Mouse (Mus musculus) NIH3T3 (cell line): Measurements from ENCODE around the gene Gal3st2.
"Not testable (repeated sequence)": the region's sequence is repeated elsewhere in the genome, so short reads cannot be mapped to it uniquely, and the experiment has no call there.

Experiments used
- DNase-seq: peaks from one replicate; pipeline ENCODE4 v3.0.0-alpha.2; 2012; ENCODE audit warnings: low read depth

Gal3st2 gene

GRCm38 (mm10) chr1:93871594-93872105 is 10.5 kb downstream of the Gal3st2 start:
- DNase-seq = not testable (repeated sequence)

DNA sequence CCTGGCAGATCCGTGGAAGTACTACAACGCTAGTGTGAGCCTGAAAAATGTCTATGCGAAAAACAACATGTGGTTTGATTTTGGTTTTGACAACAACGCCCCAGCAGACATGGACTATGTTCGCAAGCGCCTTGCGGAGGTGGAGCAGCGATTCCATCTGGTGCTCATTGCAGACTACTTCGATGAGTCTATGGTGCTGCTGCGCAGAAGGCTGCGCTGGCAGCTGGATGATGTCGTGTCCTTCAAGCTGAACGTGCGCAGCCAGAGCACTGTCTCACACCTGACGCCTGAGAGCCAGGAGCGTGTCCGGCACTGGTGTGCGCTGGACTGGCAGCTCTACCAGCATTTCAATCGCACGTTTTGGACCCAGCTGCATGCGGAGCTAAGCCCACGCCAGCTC is 13.3 kb downstream of the Gal3st2 start:
- DNase-seq = not testable (repeated sequence)

- DNase-seq = not testable (repeated sequence)
Observed at GRCm38 (mm10) chr1:93881778-93882177, 20.7 kb downstream of the Gal3st2 start.

DNA sequence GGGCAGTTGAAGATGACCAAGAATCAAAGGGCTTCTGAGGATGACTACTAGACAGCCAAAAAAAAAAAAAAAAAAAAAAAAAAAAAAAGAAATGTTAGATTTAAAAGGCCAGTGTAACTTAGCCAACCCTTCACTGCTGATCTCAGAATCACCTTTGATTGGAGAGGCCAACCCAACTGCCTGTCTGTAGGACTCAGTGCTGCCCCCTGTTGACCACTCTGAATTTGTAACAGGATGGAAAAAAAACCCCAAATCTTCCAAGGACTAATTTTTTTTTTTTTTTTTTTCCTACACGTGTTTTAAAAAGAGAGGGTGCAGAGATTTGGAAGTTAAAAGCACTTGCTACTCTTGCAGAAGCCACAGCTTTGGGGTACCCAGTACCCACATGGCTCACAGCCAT is 29.8 kb downstream of the Gal3st2 start:
- peak; percentile 10 for DNase-seq

- not testable (repeated sequence) for DNase-seq
Observed at GRCm38 (mm10) chr1:93897395-93897794, 36.3 kb downstream of the Gal3st2 start.

- DNase-seq = not testable (repeated sequence)
Observed at GRCm38 (mm10) chr1:93901291-93901690, 40.2 kb downstream of the Gal3st2 start.

- DNase-seq = not testable (repeated sequence)
Observed at GRCm38 (mm10) chr1:93906690-93907089, 45.6 kb downstream of the Gal3st2 start.

DNA sequence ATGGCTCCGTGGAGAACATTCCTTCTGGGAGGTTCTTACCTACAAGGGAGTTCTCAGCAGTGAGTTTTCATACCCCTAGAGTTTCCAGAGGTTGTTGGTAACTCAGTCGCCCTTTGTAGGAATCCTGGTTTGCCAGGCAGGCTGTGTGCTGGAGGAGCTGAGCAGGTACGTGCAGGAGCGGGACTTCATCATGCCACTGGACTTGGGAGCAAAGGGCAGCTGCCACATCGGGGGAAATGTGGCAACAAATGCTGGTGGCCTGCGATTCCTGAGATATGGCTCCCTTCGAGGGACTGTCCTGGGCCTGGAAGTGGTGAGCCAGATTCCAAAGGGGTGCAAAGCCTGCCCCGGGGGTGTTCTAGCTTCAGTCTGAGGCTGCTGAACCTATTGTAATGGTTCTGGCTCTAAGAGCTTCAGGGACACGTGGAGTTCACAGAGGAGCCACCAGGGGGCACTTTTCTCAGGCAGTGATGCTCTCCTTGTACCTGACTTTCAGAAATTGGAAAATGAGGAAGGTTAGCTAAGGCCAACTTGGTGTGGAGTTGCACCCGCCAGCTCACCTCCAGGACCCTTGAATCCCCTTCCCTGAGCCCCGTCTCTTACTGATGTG is 48.0 kb downstream of the Gal3st2 start:
- DNase-seq = not testable (repeated sequence)

GRCm38 (mm10) chr1:93911877-93912276 is 50.8 kb downstream of the Gal3st2 start:
- not testable (repeated sequence) for DNase-seq

- not testable (repeated sequence) for DNase-seq
Observed at GRCm38 (mm10) chr1:93917160-93917559, 56.1 kb downstream of the Gal3st2 start.

DNA sequence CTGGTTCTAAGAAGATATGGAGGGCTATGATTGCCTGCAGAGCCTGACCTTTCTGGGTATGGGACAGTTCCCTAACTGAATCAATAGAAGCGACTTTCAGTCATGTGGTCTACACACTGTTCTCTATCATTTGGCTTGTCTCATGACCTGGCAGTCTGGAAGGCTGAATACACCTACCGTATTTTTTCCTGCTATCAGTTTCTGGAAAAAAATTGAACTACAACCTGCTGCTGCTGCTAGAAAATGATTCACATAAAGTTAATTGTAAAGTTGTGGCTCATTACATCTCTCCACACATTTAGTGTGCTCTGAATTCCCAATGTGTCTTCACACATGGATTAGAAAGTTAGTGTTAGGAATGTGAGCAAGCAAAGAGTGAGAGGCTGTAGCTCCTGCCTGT is 56.9 kb downstream of the Gal3st2 start, which contains the start of gene Gal3st2b:
Gal3st2b (plus strand) TSS at position 301 of the 400 bp plus-strand sequence.
- not testable (repeated sequence) for DNase-seq

GRCm38 (mm10) chr1:93918775-93919174 is 57.7 kb downstream of the Gal3st2 start:
- not testable (repeated sequence) for DNase-seq

DNA sequence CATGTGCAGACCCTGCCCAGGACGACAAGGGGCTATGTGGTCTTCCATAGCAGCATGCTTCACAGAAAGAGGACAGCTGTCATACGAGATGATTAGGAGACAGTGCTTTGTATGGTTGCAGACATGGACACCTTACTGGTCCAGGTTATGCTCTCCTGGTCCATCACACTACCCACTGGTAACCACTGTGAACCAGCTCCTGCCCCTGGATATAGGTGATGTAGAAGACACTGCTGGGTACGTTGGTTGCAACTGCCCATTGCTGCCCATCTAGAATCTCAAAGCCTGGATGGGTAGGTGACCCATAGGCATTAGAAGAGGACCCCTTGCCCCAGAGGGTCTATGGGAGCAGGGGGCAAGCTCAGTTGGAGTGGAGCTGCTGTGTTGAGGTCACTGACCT is 58.2 kb downstream of the Gal3st2 start:
- not testable (repeated sequence) for DNase-seq

DNA sequence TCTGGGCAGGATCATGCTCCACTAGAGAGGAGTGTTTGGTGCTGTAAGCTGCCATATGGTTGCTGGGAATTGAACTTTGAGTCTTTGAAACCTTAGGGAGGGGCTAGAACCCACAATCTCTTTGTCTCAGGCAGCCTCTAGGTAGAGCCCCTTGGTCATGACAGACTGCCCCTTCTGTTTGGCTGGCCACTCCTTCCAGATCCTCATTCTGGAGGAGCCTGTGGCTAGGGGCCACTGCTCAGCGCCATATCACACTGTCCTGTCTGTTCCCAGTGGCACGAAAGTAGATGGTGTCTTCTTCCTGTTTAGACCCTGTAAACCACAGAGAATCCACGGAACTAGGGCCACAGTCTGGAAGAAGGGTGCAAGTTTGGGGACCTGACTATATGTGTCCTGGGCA is 61.5 kb downstream of the Gal3st2 start:
- DNase-seq = not testable (repeated sequence)

GRCm38 (mm10) chr1:93923098-93923497 is 62.0 kb downstream of the Gal3st2 start:
- not testable (repeated sequence) for DNase-seq
